Mouse (Mus musculus): Measurements from ENCODE around the gene Tmcc3.

DNA sequence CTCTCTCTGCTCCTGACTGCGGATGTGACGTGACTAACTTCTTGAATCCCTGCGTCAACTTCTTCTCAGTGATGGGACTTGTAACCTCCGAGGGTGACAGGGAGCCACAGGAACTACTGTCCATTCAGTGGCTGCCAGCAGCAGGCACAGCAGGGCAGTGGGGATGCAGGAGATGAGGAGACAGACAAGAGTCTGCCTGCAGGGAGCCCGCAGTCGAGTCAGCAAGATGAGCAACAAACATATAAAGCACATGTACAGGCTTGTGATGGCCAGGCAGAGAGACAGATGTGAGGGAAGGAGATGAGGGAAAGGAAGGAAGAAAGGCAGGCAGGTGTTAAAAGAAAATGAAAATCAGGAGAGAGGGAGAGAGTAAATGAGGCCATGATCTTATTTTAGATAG lies 308.8 kb downstream of the Tmcc3 start:
- no peak for TF ChIP-seq JUND (conservative IDR thresholded peaks at IDR 0.05; ENCODE audit: low read depth, low read length)
- no peak for TF ChIP-seq UBTF (IDR thresholded peaks at IDR 0.05; ENCODE audit: low read depth, low read length)
- TF ChIP-seq MEF2A (IDR thresholded peaks at IDR 0.05; ENCODE audit: borderline replicate concordance, low read depth, low read length) = no peak
